Mouse (Mus musculus) CD4-positive, CD25-positive, alpha-beta regulatory T cell (primary cell): ENCODE measurements around the gene Mrpl36. TPM values are rescaled to one million over a fixed set of nuclear protein-coding genes. Genes with fewer than 3 reads are reported as not detected.

ENCODE experiments used
- polyA plus RNA-seq: library from polyadenylated mRNA; unstranded; fragments of 100-300 nt; shearing (Covaris generic); gene quantifications from one replicate; pipeline ENCODE4 v1.2.1, GENCODE M21; 2017

Mrpl36 gene
- 99.3 TPM for polyA plus RNA-seq

DNA sequence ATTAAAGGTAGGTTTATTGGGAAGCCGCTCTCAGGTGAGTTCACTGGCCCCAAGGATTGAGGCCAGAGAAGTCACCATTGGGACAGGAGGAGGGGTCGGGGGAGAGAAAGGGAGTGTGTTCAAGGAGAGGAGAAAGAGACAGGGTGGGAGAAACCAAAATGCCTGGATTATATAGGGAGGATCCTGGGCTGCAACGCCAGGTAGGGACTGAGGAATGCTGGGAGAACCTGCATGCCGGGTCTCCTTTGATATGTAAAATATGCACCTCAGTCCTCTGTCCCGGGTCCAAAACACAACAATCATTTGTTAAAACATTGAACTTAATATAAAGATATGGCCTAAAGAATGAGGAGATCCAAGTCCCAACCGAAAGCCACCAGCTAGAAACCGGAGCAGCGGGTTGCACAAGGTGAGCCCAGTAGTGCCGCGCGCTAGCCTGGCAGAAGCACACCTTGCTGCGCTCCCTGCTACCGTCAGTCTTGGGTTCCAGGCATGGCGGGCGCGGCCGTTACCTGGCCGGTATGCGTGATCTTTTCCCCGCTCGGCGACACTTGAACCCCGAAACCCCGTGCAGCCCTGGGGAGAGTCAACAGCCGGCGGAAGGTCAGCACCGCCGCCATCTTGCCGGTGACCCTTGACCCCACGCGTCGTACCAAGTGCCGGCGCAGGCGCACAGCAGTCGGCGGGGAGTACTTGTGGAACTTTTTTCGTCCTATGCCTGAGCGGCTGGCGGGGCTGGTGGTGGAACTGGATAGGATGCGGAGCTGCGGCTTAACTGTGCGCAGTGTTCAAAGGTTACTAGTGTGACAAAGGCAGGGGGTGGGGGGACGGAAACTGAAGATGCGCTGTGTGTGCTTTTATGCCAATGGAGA lies at the start of gene Mrpl36, which contains the start of gene Ndufs6:
Gene Mrpl36, plus strand, starts transcription at position 687 of the 872 bp plus-strand sequence.
Gene Ndufs6, minus strand, starts transcription at position 716 of the 872 bp plus-strand sequence.

Other genes starting within 250 kb of the Mrpl36 start
- gene Irx4, start 68.0 kb upstream of the Mrpl36 start, polyA plus RNA-seq, result not detected
- gene Ndufs6, start within 50 bp of the Mrpl36 start, polyA plus RNA-seq, result 161 TPM
- 61.0 TPM for gene Lpcat1, start 138.7 kb downstream of the Mrpl36 start, polyA plus RNA-seq
- not detected for gene Slc6a3, start 208.2 kb downstream of the Mrpl36 start, polyA plus RNA-seq